Mouse (Mus musculus) forebrain, embryonic 12.5 days (tissue): ENCODE measurements around the gene Adamts8. TPM values are rescaled to one million over a fixed set of nuclear protein-coding genes. Genes with fewer than 3 reads are reported as not detected.

Experiments used
- ATAC-seq: fragments of 200-750 bp; cut with Nextera tagmentation; 2 replicates; pipeline ENCODE4 v1.8.0; 2017; ENCODE audit warnings: moderate TSS enrichment; ENCODE audit not compliant: low FRiP score
- H3K27ac ChIP-seq: fragments of 300-500 bp; sonication (generic); 2 replicates; pipeline ENCODE4 v1.5.1; 2016; ENCODE audit warnings: mild to moderate bottlenecking
- H3K27me3 ChIP-seq: fragments of 300-500 bp; sonication (generic); 2 replicates; pipeline ENCODE4 v1.6.1; 2016; ENCODE audit warnings: mild to moderate bottlenecking
- H3K36me3 ChIP-seq: fragments of 300-500 bp; sonication (generic); replicated peaks from 2 replicates; pipeline ENCODE4 v1.6.1; 2016; ENCODE audit warnings: mild to moderate bottlenecking
- H3K4me1 ChIP-seq: fragments of 300-500 bp; sonication (generic); 2 replicates; pipeline ENCODE4 v1.6.1; 2016
- H3K4me2 ChIP-seq: fragments of 300-500 bp; sonication (generic); 2 replicates; pipeline ENCODE4 v1.6.1; 2016; ENCODE audit warnings: mild to moderate bottlenecking, moderate library complexity
- H3K4me3 ChIP-seq: fragments of 300-500 bp; sonication (generic); replicated peaks from 2 replicates; pipeline ENCODE4 v1.5.1; 2016; ENCODE audit warnings: mild to moderate bottlenecking
- H3K9ac ChIP-seq: fragments of 300-500 bp; sonication (generic); 2 replicates; pipeline ENCODE4 v1.6.1; 2016; ENCODE audit warnings: mild to moderate bottlenecking
- H3K9me3 ChIP-seq: fragments of 300-500 bp; sonication (generic); 2 replicates; pipeline ENCODE4 v1.6.1; 2016
- WGBS: fragments of 180-500 bp; shearing (Covaris S2); methylation state at CpG from one replicate; pipeline ENCODE4 v1.1.7; 2016; 5-methylcytosine and 5-hydroxymethylcytosine counted together
- polyA plus RNA-seq: library from polyadenylated mRNA; unstranded; fragments of >200 nt; fragmentation: Nextera tagmentation; extraction: Ambion mirVana; gene quantifications from 2 replicates; pipeline ENCODE4 v1.2.1, GENCODE M21; 2016

The Adamts8 gene
- 0.54 and 0.60 TPM in 2 replicates for polyA plus RNA-seq

- Histone ChIP-seq H3K4me1 (peaks cover 11% of the 10 kb centered on the region), H3K27me3 (peaks cover 56% of the 10 kb centered on the region), H3K36me3 (no peaks in the 10 kb centered on the region), H3K27ac (no peak within 1 kb of the TSS), H3K9ac (peak within 1 kb of the TSS; percentile 59), H3K4me3 (peak within 1 kb of the TSS; percentile 51), H3K9me3 (no peaks in the 10 kb centered on the region), H3K4me2 (peak within 1 kb of the TSS; percentile 67)
- ATAC-seq, result peak; percentile 87
- whole genome bisulfite sequencing, result under 1% methylated on average over 93 of the region's 96 CpGs
These were observed at the start of gene Adamts8 for GRCm38 (mm10) chr9:30942512-30943313. Adamts8 (plus strand) TSS chr9:30942562.

- H3K9me3 ChIP-seq, result no peaks in the 10 kb centered on the region
- H3K4me1 ChIP-seq, result no peaks in the 10 kb centered on the region
- H3K4me3 ChIP-seq, result no peak overlapping the region
- no peaks in the 10 kb centered on the region for H3K27me3 ChIP-seq
- no peak overlapping the region for H3K9ac ChIP-seq
- H3K4me2 ChIP-seq, result no peak overlapping the region
- H3K36me3 ChIP-seq, result no peaks in the 10 kb centered on the region
- no peak overlapping the region for H3K27ac ChIP-seq
- ATAC-seq, result no peak
- whole genome bisulfite sequencing, result 85% methylated on average over 3 of the region's 3 CpGs
These were observed 46.7 kb upstream of the Adamts8 start for GRCm38 (mm10) chr9:30895618-30896017.

GRCm38 (mm10) chr9:30896752-30897151 is 45.6 kb upstream of the Adamts8 start:
- Histone ChIP-seq H3K4me3 (no peak overlapping the region), H3K4me2 (no peak overlapping the region), H3K4me1 (no peaks in the 10 kb centered on the region), H3K27me3 (no peaks in the 10 kb centered on the region), H3K9ac (no peak overlapping the region), H3K9me3 (no peaks in the 10 kb centered on the region), H3K27ac (no peak overlapping the region), H3K36me3 (no peaks in the 10 kb centered on the region)
- WGBS, result 87% methylated on average over 5 of the region's 5 CpGs
- ATAC-seq, result no peak

GRCm38 (mm10) chr9:30897169-30897568 is 45.2 kb upstream of the Adamts8 start:
- WGBS, result 85% methylated on average over 2 of the region's 2 CpGs
- no peak overlapping the region for H3K4me2 ChIP-seq
- no peak overlapping the region for H3K27ac ChIP-seq
- no peaks in the 10 kb centered on the region for H3K4me1 ChIP-seq
- no peak overlapping the region for H3K9ac ChIP-seq
- no peaks in the 10 kb centered on the region for H3K36me3 ChIP-seq
- no peaks in the 10 kb centered on the region for H3K27me3 ChIP-seq
- ATAC-seq, result no peak
- no peaks in the 10 kb centered on the region for H3K9me3 ChIP-seq
- H3K4me3 ChIP-seq, result no peak overlapping the region

GRCm38 (mm10) chr9:30902152-30902551 is 40.2 kb upstream of the Adamts8 start:
- no peaks in the 10 kb centered on the region for H3K4me1 ChIP-seq
- H3K9me3 ChIP-seq, result no peaks in the 10 kb centered on the region
- no peak overlapping the region for H3K9ac ChIP-seq
- H3K36me3 ChIP-seq, result no peaks in the 10 kb centered on the region
- H3K27ac ChIP-seq, result no peak overlapping the region
- ATAC-seq, result no peak
- 95% methylated on average over 19 of the region's 19 CpGs for WGBS
- H3K4me3 ChIP-seq, result no peak overlapping the region
- H3K27me3 ChIP-seq, result no peaks in the 10 kb centered on the region
- H3K4me2 ChIP-seq, result no peak overlapping the region

GRCm38 (mm10) chr9:30902641-30903040 is 39.7 kb upstream of the Adamts8 start:
- Histone ChIP-seq H3K27me3 (no peaks in the 10 kb centered on the region), H3K36me3 (no peaks in the 10 kb centered on the region), H3K27ac (no peak overlapping the region), H3K4me3 (no peak overlapping the region), H3K9ac (no peak overlapping the region), H3K9me3 (no peaks in the 10 kb centered on the region), H3K4me1 (no peaks in the 10 kb centered on the region), H3K4me2 (no peak overlapping the region)
- no peak for ATAC-seq
- 96% methylated on average over 7 of the region's 7 CpGs for WGBS

- Histone ChIP-seq H3K27me3 (no peaks in the 10 kb centered on the region), H3K27ac (no peak overlapping the region), H3K9ac (no peak overlapping the region), H3K4me1 (no peaks in the 10 kb centered on the region), H3K36me3 (no peaks in the 10 kb centered on the region), H3K4me2 (no peak overlapping the region), H3K4me3 (no peak overlapping the region), H3K9me3 (no peaks in the 10 kb centered on the region)
- ATAC-seq, result no peak
- 93% methylated on average over 5 of the region's 5 CpGs for WGBS
These were observed 39.1 kb upstream of the Adamts8 start for GRCm38 (mm10) chr9:30903266-30903665.

- no peak overlapping the region for H3K4me2 ChIP-seq
- ATAC-seq, result no peak
- 93% methylated on average over 10 of the region's 10 CpGs for WGBS
- no peak overlapping the region for H3K9ac ChIP-seq
- no peak overlapping the region for H3K27ac ChIP-seq
- H3K9me3 ChIP-seq, result no peaks in the 10 kb centered on the region
- H3K4me3 ChIP-seq, result no peak overlapping the region
- no peaks in the 10 kb centered on the region for H3K36me3 ChIP-seq
- no peaks in the 10 kb centered on the region for H3K4me1 ChIP-seq
- no peaks in the 10 kb centered on the region for H3K27me3 ChIP-seq
These were observed 36.5 kb upstream of the Adamts8 start for GRCm38 (mm10) chr9:30905861-30906260.

- 85% methylated on average over 4 of the region's 4 CpGs for WGBS
These were observed 35.9 kb upstream of the Adamts8 start for GRCm38 (mm10) chr9:30906426-30906825.

GRCm38 (mm10) chr9:30907677-30908295 is 34.6 kb upstream of the Adamts8 start:
- Histone ChIP-seq H3K9ac (no peak overlapping the region), H3K27me3 (no peaks in the 10 kb centered on the region), H3K4me3 (no peak overlapping the region), H3K9me3 (no peaks in the 10 kb centered on the region), H3K27ac (no peak overlapping the region), H3K36me3 (no peaks in the 10 kb centered on the region), H3K4me2 (no peak overlapping the region), H3K4me1 (no peaks in the 10 kb centered on the region)
- 40% methylated on average over 5 of the region's 5 CpGs for WGBS
- ATAC-seq, result no peak

More at GRCm38 (mm10) chr9:30906426-30906825, 35.9 kb upstream of the Adamts8 start:
- no peaks in the 10 kb centered on the region for H3K36me3 ChIP-seq
- no peaks in the 10 kb centered on the region for H3K27me3 ChIP-seq
- no peak for ATAC-seq
- no peak overlapping the region for H3K9ac ChIP-seq
- no peaks in the 10 kb centered on the region for H3K9me3 ChIP-seq
- no peaks in the 10 kb centered on the region for H3K4me1 ChIP-seq
- no peak overlapping the region for H3K4me3 ChIP-seq
- H3K4me2 ChIP-seq, result no peak overlapping the region
- H3K27ac ChIP-seq, result no peak overlapping the region

GRCm38 (mm10) chr9:30908296-30908690 is 34.1 kb upstream of the Adamts8 start:
- no peak overlapping the region for H3K27ac ChIP-seq
- no peak overlapping the region for H3K4me2 ChIP-seq
- no peaks in the 10 kb centered on the region for H3K4me1 ChIP-seq
- H3K9ac ChIP-seq, result no peak overlapping the region
- no peaks in the 10 kb centered on the region for H3K27me3 ChIP-seq
- H3K9me3 ChIP-seq, result no peaks in the 10 kb centered on the region
- WGBS, result 94% methylated on average over 5 of the region's 5 CpGs
- H3K4me3 ChIP-seq, result no peak overlapping the region
- ATAC-seq, result no peak
- H3K36me3 ChIP-seq, result no peaks in the 10 kb centered on the region

GRCm38 (mm10) chr9:30908973-30909372 is 33.4 kb upstream of the Adamts8 start:
- no peaks in the 10 kb centered on the region for H3K4me1 ChIP-seq
- ATAC-seq, result no peak
- WGBS, result 83% methylated on average over 5 of the region's 5 CpGs

GRCm38 (mm10) chr9:30910491-30910890 is 31.9 kb upstream of the Adamts8 start:
- no peak overlapping the region for H3K4me3 ChIP-seq
- no peaks in the 10 kb centered on the region for H3K27me3 ChIP-seq
- H3K4me1 ChIP-seq, result no peaks in the 10 kb centered on the region
- no peaks in the 10 kb centered on the region for H3K36me3 ChIP-seq
- ATAC-seq, result no peak
- H3K4me2 ChIP-seq, result no peak overlapping the region
- 87% methylated on average over 5 of the region's 5 CpGs for WGBS
- no peak overlapping the region for H3K27ac ChIP-seq
- H3K9me3 ChIP-seq, result no peaks in the 10 kb centered on the region
- no peak overlapping the region for H3K9ac ChIP-seq

More at GRCm38 (mm10) chr9:30908973-30909372, 33.4 kb upstream of the Adamts8 start:
- no peak overlapping the region for H3K4me2 ChIP-seq
- no peaks in the 10 kb centered on the region for H3K27me3 ChIP-seq
- H3K9ac ChIP-seq, result no peak overlapping the region
- H3K27ac ChIP-seq, result no peak overlapping the region
- H3K4me3 ChIP-seq, result no peak overlapping the region
- no peaks in the 10 kb centered on the region for H3K9me3 ChIP-seq
- no peaks in the 10 kb centered on the region for H3K36me3 ChIP-seq
